Mouse (Mus musculus) MEL (cell line): ENCODE data around the gene Aak1.

Experiments
- CTCF ChIP-seq, 3 experiments: IDR thresholded peaks in 2 of 3; conservative IDR thresholded peaks in 1 of 3; 2 replicates each; pipeline ENCODE4 v1.5.1; 2011 to 2012; ENCODE audit warnings: low read length in 3 of 3, low read depth in 2 of 3, mild to moderate bottlenecking in 2 of 3, improper control_type of control experiment in 1 of 3, inconsistent platforms in 1 of 3, mixed read lengths in 1 of 3, moderate library complexity in 1 of 3; ENCODE audit not compliant: control insufficient read depth in 1 of 3, insufficient read depth in 1 of 3, poor library complexity in 1 of 3, severe bottlenecking in 1 of 3
- E2F4 ChIP-seq: IDR thresholded peaks from 2 replicates; pipeline ENCODE4 v1.6.1; 2011; ENCODE audit warnings: low read depth, low read length, improper control_type of control experiment, borderline replicate concordance
- GATA1 ChIP-seq: IDR thresholded peaks from 2 replicates; pipeline ENCODE4 v1.6.1; 2011; ENCODE audit warnings: low read depth, low read length, improper control_type of control experiment
- KAT2A ChIP-seq: conservative IDR thresholded peaks from 2 replicates; pipeline ENCODE4 v1.6.1; 2012; ENCODE audit warnings: low read depth, low read length, improper control_type of control experiment, inconsistent platforms
- MAX ChIP-seq: IDR thresholded peaks from 2 replicates; pipeline ENCODE4 v1.6.1; 2011; ENCODE audit warnings: low read length, improper control_type of control experiment
- MEF2A ChIP-seq: IDR thresholded peaks from 2 replicates; pipeline ENCODE4 v1.6.1; 2014; ENCODE audit warnings: low read depth, mild to moderate bottlenecking, inconsistent platforms, low read length, improper control_type of control experiment; ENCODE audit not compliant: poor library complexity, insufficient replicate concordance, severe bottlenecking; ENCODE audit errors: extremely low read depth
- NRF1 ChIP-seq: IDR thresholded peaks from 2 replicates; pipeline ENCODE4 v1.6.1; 2014; ENCODE audit warnings: low read depth, mild to moderate bottlenecking, inconsistent platforms, low read length, improper control_type of control experiment, moderate library complexity; ENCODE audit not compliant: poor library complexity, insufficient read depth, severe bottlenecking
- POLR2A ChIP-seq, 2 experiments: IDR thresholded peaks; 2 replicates each; pipeline ENCODE4 v1.6.1; 2011 to 2012; ENCODE audit warnings: low read length in 2 of 2, mild to moderate bottlenecking in 2 of 2, control low read depth in 1 of 2, improper control_type of control experiment in 1 of 2, low read depth in 1 of 2, moderate library complexity in 1 of 2; ENCODE audit not compliant: control insufficient read depth in 1 of 2, insufficient read depth in 1 of 2, poor library complexity in 1 of 2
- RCOR1 ChIP-seq: IDR thresholded peaks from 2 replicates; pipeline ENCODE4 v1.6.1; 2012; ENCODE audit warnings: low read depth, mild to moderate bottlenecking, inconsistent platforms, low read length, improper control_type of control experiment
- SIN3A ChIP-seq: IDR thresholded peaks from 2 replicates; pipeline ENCODE4 v1.6.1; 2012; ENCODE audit warnings: low read length, improper control_type of control experiment, inconsistent platforms
- TAL1 ChIP-seq: IDR thresholded peaks from 2 replicates; pipeline ENCODE4 v1.6.1; 2012; ENCODE audit warnings: mild to moderate bottlenecking, inconsistent platforms, low read length, moderate library complexity, mixed read lengths

GRCm38 (mm10) chr6:87016916-87017315, 167.6 kb downstream of the Aak1 start:
- peak; percentile 61 to 76 (median 70) for TF ChIP-seq CTCF (IDR thresholded peaks at IDR 0.05 in 2 of 3, conservative IDR thresholded peaks at IDR 0.05 in 1 of 3; ENCODE audit: control insufficient read depth in 1 of 3, insufficient read depth in 1 of 3, low read depth in 2 of 3, low read length in 3 of 3, poor library complexity in 1 of 3, severe bottlenecking in 1 of 3)
- no peak for TF ChIP-seq RCOR1
- TF ChIP-seq GATA1, result no peak
- TF ChIP-seq SIN3A, result no peak
- no peak for TF ChIP-seq NRF1
- TF ChIP-seq MAX, result no peak
- no peak for TF ChIP-seq TAL1
- TF ChIP-seq E2F4, result no peak
- TF ChIP-seq KAT2A, result no peak
- TF ChIP-seq MEF2A, result no peak
- TF ChIP-seq POLR2A (IDR thresholded peaks at IDR 0.05; ENCODE audit: control insufficient read depth in 1 of 2, insufficient read depth in 1 of 2, low read depth in 1 of 2, low read length in 2 of 2, poor library complexity in 1 of 2), result no peak
